ENCODE assay signal across 9 mouse cellular contexts in the genomic region with DNA sequence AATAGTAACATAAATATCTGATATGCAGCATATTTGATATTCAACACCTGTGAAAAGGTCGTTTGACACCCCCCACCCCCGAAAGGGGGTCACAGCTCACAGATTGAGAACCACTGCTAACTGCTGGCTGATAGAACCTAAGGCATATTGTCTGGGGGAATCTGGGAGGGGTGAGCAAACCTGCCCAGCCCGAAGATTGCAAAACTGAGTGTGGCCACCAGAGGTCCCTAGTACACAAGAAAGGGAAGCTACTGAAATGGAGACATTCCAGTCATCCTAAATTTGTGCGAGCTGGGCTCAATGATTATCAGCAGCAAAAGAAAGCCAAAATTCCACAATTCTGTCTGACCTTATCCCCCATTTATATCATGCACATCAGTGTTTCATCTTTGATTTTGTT. TPM values are rescaled to one million over a fixed set of nuclear protein-coding genes. Genes with fewer than 3 reads are reported as not detected.
DNase-seq lines count a peak whose midpoint lies in the region; ATAC-seq and TF ChIP-seq lines count a peak whose summit lies in the region.
"Had no signal": no experiment of that assay in that cellular context is flagged by ENCODE, and none has a peak within 500 bp of the region (broad histone marks: within the 10 kb centered on the region; RNA-seq: fewer than 3 reads in every experiment).

No protein-coding gene starts in this region.

- peak; percentile 25; the same call in 1 of the 2 replicates for ATAC-seq in intestine, postnatal 0 days
- ATAC-seq in intestine, embryonic 16.5 days: no peak

- 0 out of 2 replicates have a peak overlapping the region, but pooled peaks have one; percentile 46 for H3K27ac ChIP-seq in intestine, postnatal 0 days (ENCODE audit: low read depth, low read length)
- no peak overlapping the region for H3K27ac ChIP-seq in intestine, embryonic 16.5 days (ENCODE audit: low read length)
- H3K27ac ChIP-seq: midbrain, embryonic 12.5 days had no signal

- no peaks in the 10 kb centered on the region for H3K9me3 ChIP-seq in intestine, postnatal 0 days (ENCODE audit: control insufficient read depth)
- H3K9me3 ChIP-seq in intestine, embryonic 16.5 days (ENCODE audit: control insufficient read depth, low read length): no peaks in the 10 kb centered on the region
- H3K9me3 ChIP-seq: midbrain, embryonic 12.5 days had no signal

- H3K4me2 ChIP-seq in intestine, postnatal 0 days (replicated peaks; ENCODE audit: low read depth): peak overlapping the region; percentile 48
- H3K4me2 ChIP-seq in intestine, embryonic 16.5 days (ENCODE audit: low read depth, low read length): no peak overlapping the region
- H3K4me2 ChIP-seq: midbrain, embryonic 12.5 days had no signal

- no peaks in the 10 kb centered on the region for H3K36me3 ChIP-seq in intestine, postnatal 0 days (ENCODE audit: control insufficient read depth, insufficient read depth)
- H3K36me3 ChIP-seq in intestine, embryonic 16.5 days (ENCODE audit: control insufficient read depth, insufficient read depth, low read length): no peaks in the 10 kb centered on the region
- H3K36me3 ChIP-seq: midbrain, embryonic 12.5 days had no signal

- TF ChIP-seq CTCF in intestine, postnatal 0 days (IDR thresholded peaks at IDR 0.05; ENCODE audit: low read depth): peak; percentile 83
- peak; percentile 48; the same call in 1 of the 2 replicates for TF ChIP-seq CTCF in lung, adult 2 months (IDR thresholded peaks at IDR 0.05; ENCODE audit: insufficient read depth, low read length)

- 10% methylated on average over 4 of the region's 4 CpGs for WGBS in intestine, postnatal 0 days
- WGBS in intestine, embryonic 16.5 days: 18% methylated on average over 4 of the region's 4 CpGs
- 15% methylated on average over 4 of the region's 4 CpGs for WGBS in lung, adult 2 months

- H3K4me1 ChIP-seq in intestine, postnatal 0 days (replicated peaks; ENCODE audit: control insufficient read depth, insufficient read depth, low read length): no peaks in the 10 kb centered on the region
- no peaks in the 10 kb centered on the region for H3K4me1 ChIP-seq in intestine, embryonic 16.5 days (ENCODE audit: control insufficient read depth, insufficient read depth, low read length)
- H3K4me1 ChIP-seq in lung, adult 2 months (ENCODE audit: control insufficient read depth, insufficient read depth, low read length): no peaks in the 10 kb centered on the region
- H3K4me1 ChIP-seq: midbrain, embryonic 12.5 days had no signal

- DNase-seq in cerebellum, adult 9-10 months: peak; percentile 80
- DNase-seq in gastrocnemius, adult 8-10 months (ENCODE audit: low spot score in 2 of 2): peak; percentile 31 to 41
- peak; percentile 59 to 84 for DNase-seq in kidney, postnatal 36 days
- peak; percentile 62 for DNase-seq in lung, adult 2 months
- peak; percentile 74 for DNase-seq in retina, postnatal 1 day
- peak; percentile 81 for DNase-seq in thymus, postnatal 4 days

- H3K9ac ChIP-seq in intestine, postnatal 0 days (ENCODE audit: low read depth, low read length): no peak overlapping the region
- no peak overlapping the region for H3K9ac ChIP-seq in intestine, embryonic 16.5 days (ENCODE audit: low read depth, low read length)
- H3K9ac ChIP-seq: midbrain, embryonic 12.5 days had no signal

- no peak for TF ChIP-seq POLR2A in lung, adult 2 months (IDR thresholded peaks at IDR 0.05; ENCODE audit: borderline replicate concordance, extremely low read depth, low read depth, low read length)

- peak overlapping the region; percentile 23 for H3K4me3 ChIP-seq in intestine, postnatal 0 days (ENCODE audit: low read depth, low read length)
- no peak overlapping the region for H3K4me3 ChIP-seq in intestine, embryonic 16.5 days (ENCODE audit: low read length)
- H3K4me3 ChIP-seq in lung, adult 2 months (replicated peaks; ENCODE audit: extremely low read depth, low read depth, low read length): no peak overlapping the region
- H3K4me3 ChIP-seq: midbrain, embryonic 12.5 days had no signal

- no peaks in the 10 kb centered on the region for H3K27me3 ChIP-seq in intestine, postnatal 0 days (replicated peaks; ENCODE audit: control insufficient read depth, insufficient read depth, low read length)
- H3K27me3 ChIP-seq in intestine, embryonic 16.5 days (replicated peaks; ENCODE audit: control insufficient read depth, insufficient read depth, low read length): no peaks in the 10 kb centered on the region
- H3K27me3 ChIP-seq: midbrain, embryonic 12.5 days had no signal

RNA-seq across cellular contexts. Expression of a gene that starts 42.9 kb away (rescaled TPM):
- not detected in 2 replicates for polyA plus RNA-seq in intestine, postnatal 0 days (2015; fragmentation: Nextera tagmentation; extraction: Ambion mirVana)
- polyA plus RNA-seq in intestine, embryonic 16.5 days (2015; fragmentation: Nextera tagmentation; extraction: Ambion mirVana): not detected in 2 replicates
- total RNA-seq in gastrocnemius, adult 8-10 months (2022): not detected
- 0.08 and 0.21 TPM in 2 replicates for polyA plus RNA-seq in lung, adult 2 months (2012; rRNA removed)
- polyA plus RNA-seq: midbrain, embryonic 12.5 days had no signal
